Mouse (Mus musculus): ENCODE data around the gene Hes7. TPM values are rescaled to one million over a fixed set of nuclear protein-coding genes. Genes with fewer than 3 reads are reported as not detected.

Hes7 gene
- polyA plus RNA-seq, 1 experiment from 2014 or later, result 0.26 TPM

- Histone ChIP-seq H3K27me3 (ENCODE audit: control insufficient read depth, insufficient read depth, low read length) (no peaks in the 10 kb centered on the region), H3K4me2 (ENCODE audit: low read length) (peak overlapping the region; percentile 65), H3K9ac (replicated peaks; ENCODE audit: low read length) (peak overlapping the region; percentile 36), H3K4me1 (ENCODE audit: control insufficient read depth, insufficient read depth, low read length) (peaks cover 4% of the 10 kb centered on the region; the same call in 1 of the 2 replicates), H3K9me3 (ENCODE audit: control insufficient read depth, low read length) (no peaks in the 10 kb centered on the region), H3K27ac (replicated peaks; ENCODE audit: low read depth, low read length) (no peak overlapping the region; the same call in 1 of the 2 replicates), H3K36me3 (ENCODE audit: control insufficient read depth, insufficient read depth, low read length) (no peaks in the 10 kb centered on the region), H3K4me3 (replicated peaks; ENCODE audit: low read depth, low read length) (peak overlapping the region; percentile 39)
- DNase-seq, result peak; percentile 71
- peak; percentile 34; the same call in 1 of the 2 replicates for ATAC-seq (ENCODE audit: low FRiP score, low TSS enrichment)
- 1% methylated on average over 34 of the region's 34 CpGs for WGBS
Measured at GRCm38 (mm10) chr11:69133923-69134621, 13.9 kb downstream of the Hes7 start.

- Histone ChIP-seq H3K9ac (replicated peaks; ENCODE audit: low read length) (peak overlapping the region; percentile 36; the same call in 1 of the 2 replicates), H3K4me1 (ENCODE audit: control insufficient read depth, insufficient read depth, low read length) (peaks cover 4% of the 10 kb centered on the region; the same call in 1 of the 2 replicates), H3K4me3 (replicated peaks; ENCODE audit: low read depth, low read length) (peak overlapping the region; percentile 39), H3K36me3 (ENCODE audit: control insufficient read depth, insufficient read depth, low read length) (no peaks in the 10 kb centered on the region), H3K27ac (replicated peaks; ENCODE audit: low read depth, low read length) (no peak overlapping the region), H3K4me2 (ENCODE audit: low read length) (peak overlapping the region; percentile 65), H3K9me3 (ENCODE audit: control insufficient read depth, low read length) (no peaks in the 10 kb centered on the region), H3K27me3 (ENCODE audit: control insufficient read depth, insufficient read depth, low read length) (no peaks in the 10 kb centered on the region)
- DNase-seq (no peak), ATAC-seq (ENCODE audit: low FRiP score, low TSS enrichment) (no peak)
- 33% methylated on average over 8 of the region's 8 CpGs for WGBS
Measured at GRCm38 (mm10) chr11:69134622-69134968, 14.4 kb downstream of the Hes7 start.

GRCm38 (mm10) chr11:69135361-69135760 lies 15.2 kb downstream of the Hes7 start:
- Histone ChIP-seq H3K4me3 (replicated peaks; ENCODE audit: low read depth, low read length) (no peak overlapping the region), H3K36me3 (ENCODE audit: control insufficient read depth, insufficient read depth, low read length) (no peaks in the 10 kb centered on the region), H3K4me1 (ENCODE audit: control insufficient read depth, insufficient read depth, low read length) (peaks cover 4% of the 10 kb centered on the region; the same call in 1 of the 2 replicates), H3K9me3 (ENCODE audit: control insufficient read depth, low read length) (no peaks in the 10 kb centered on the region), H3K27me3 (ENCODE audit: control insufficient read depth, insufficient read depth, low read length) (no peaks in the 10 kb centered on the region), H3K27ac (replicated peaks; ENCODE audit: low read depth, low read length) (no peak overlapping the region), H3K9ac (replicated peaks; ENCODE audit: low read length) (no peak overlapping the region), H3K4me2 (ENCODE audit: low read length) (no peak overlapping the region)
- DNase-seq (no peak), ATAC-seq (ENCODE audit: low FRiP score, low TSS enrichment) (no peak)
- 90% methylated on average over 6 of the region's 6 CpGs for WGBS

- H3K27ac ChIP-seq (replicated peaks; ENCODE audit: low read depth, low read length), result no peak overlapping the region
- no peak overlapping the region for H3K4me3 ChIP-seq (replicated peaks; ENCODE audit: low read depth, low read length)
- H3K4me1 ChIP-seq (ENCODE audit: control insufficient read depth, insufficient read depth, low read length), result no peaks in the 10 kb centered on the region
- H3K4me2 ChIP-seq (ENCODE audit: low read length), result no peak overlapping the region
- H3K36me3 ChIP-seq (ENCODE audit: control insufficient read depth, insufficient read depth, low read length), result no peaks in the 10 kb centered on the region
- no peaks in the 10 kb centered on the region for H3K9me3 ChIP-seq (ENCODE audit: control insufficient read depth, low read length)
- H3K27me3 ChIP-seq (ENCODE audit: control insufficient read depth, insufficient read depth, low read length), result no peaks in the 10 kb centered on the region
- WGBS, result 75% methylated on average over 7 of the region's 7 CpGs
- ATAC-seq (ENCODE audit: low FRiP score, low TSS enrichment) (no peak), DNase-seq (no peak)
- no peak overlapping the region for H3K9ac ChIP-seq (replicated peaks; ENCODE audit: low read length)
Measured at GRCm38 (mm10) chr11:69147546-69147945, 27.3 kb downstream of the Hes7 start.

GRCm38 (mm10) chr11:69148451-69148960 lies 28.3 kb downstream of the Hes7 start:
- ATAC-seq (ENCODE audit: low FRiP score, low TSS enrichment) (no peak), DNase-seq (no peak)
- Histone ChIP-seq H3K4me2 (ENCODE audit: low read length) (no peak overlapping the region), H3K27ac (replicated peaks; ENCODE audit: low read depth, low read length) (no peak overlapping the region), H3K36me3 (ENCODE audit: control insufficient read depth, insufficient read depth, low read length) (no peaks in the 10 kb centered on the region), H3K9ac (replicated peaks; ENCODE audit: low read length) (no peak overlapping the region), H3K4me1 (ENCODE audit: control insufficient read depth, insufficient read depth, low read length) (no peaks in the 10 kb centered on the region), H3K9me3 (ENCODE audit: control insufficient read depth, low read length) (no peaks in the 10 kb centered on the region), H3K4me3 (replicated peaks; ENCODE audit: low read depth, low read length) (no peak overlapping the region), H3K27me3 (ENCODE audit: control insufficient read depth, insufficient read depth, low read length) (no peaks in the 10 kb centered on the region)
- WGBS, result 89% methylated on average over 5 of the region's 5 CpGs

GRCm38 (mm10) chr11:69149728-69150127 lies 29.5 kb downstream of the Hes7 start:
- Histone ChIP-seq H3K4me1 (ENCODE audit: control insufficient read depth, insufficient read depth, low read length) (no peaks in the 10 kb centered on the region), H3K27me3 (ENCODE audit: control insufficient read depth, insufficient read depth, low read length) (no peaks in the 10 kb centered on the region), H3K9ac (replicated peaks; ENCODE audit: low read length) (no peak overlapping the region), H3K4me2 (ENCODE audit: low read length) (no peak overlapping the region), H3K36me3 (ENCODE audit: control insufficient read depth, insufficient read depth, low read length) (no peaks in the 10 kb centered on the region), H3K9me3 (ENCODE audit: control insufficient read depth, low read length) (no peaks in the 10 kb centered on the region), H3K4me3 (replicated peaks; ENCODE audit: low read depth, low read length) (no peak overlapping the region), H3K27ac (replicated peaks; ENCODE audit: low read depth, low read length) (no peak overlapping the region)
- WGBS, result 88% methylated on average over 6 of the region's 6 CpGs
- no peak for ATAC-seq (ENCODE audit: low FRiP score, low TSS enrichment)
- DNase-seq, result no peak

GRCm38 (mm10) chr11:69150444-69150843 lies 30.2 kb downstream of the Hes7 start:
- no peaks in the 10 kb centered on the region for H3K4me1 ChIP-seq (ENCODE audit: control insufficient read depth, insufficient read depth, low read length)
- no peaks in the 10 kb centered on the region for H3K9me3 ChIP-seq (ENCODE audit: control insufficient read depth, low read length)
- H3K27me3 ChIP-seq (ENCODE audit: control insufficient read depth, insufficient read depth, low read length), result no peaks in the 10 kb centered on the region
- peak overlapping the region; percentile 27; the same call in 1 of the 2 replicates for H3K4me2 ChIP-seq (ENCODE audit: low read length)
- WGBS, result 7% methylated on average over 7 of the region's 7 CpGs
- H3K4me3 ChIP-seq (replicated peaks; ENCODE audit: low read depth, low read length), result no peak overlapping the region
- H3K27ac ChIP-seq (replicated peaks; ENCODE audit: low read depth, low read length), result no peak overlapping the region
- H3K9ac ChIP-seq (replicated peaks; ENCODE audit: low read length), result peak overlapping the region; percentile 26; the same call in 1 of the 2 replicates
- no peaks in the 10 kb centered on the region for H3K36me3 ChIP-seq (ENCODE audit: control insufficient read depth, insufficient read depth, low read length)
- ATAC-seq (ENCODE audit: low FRiP score, low TSS enrichment), result no peak
- peak; percentile 89 for DNase-seq

- Histone ChIP-seq H3K27ac (replicated peaks; ENCODE audit: low read depth, low read length) (no peak overlapping the region), H3K4me3 (replicated peaks; ENCODE audit: low read depth, low read length) (no peak overlapping the region), H3K27me3 (ENCODE audit: control insufficient read depth, insufficient read depth, low read length) (no peaks in the 10 kb centered on the region), H3K9me3 (ENCODE audit: control insufficient read depth, low read length) (no peaks in the 10 kb centered on the region), H3K36me3 (ENCODE audit: control insufficient read depth, insufficient read depth, low read length) (no peaks in the 10 kb centered on the region), H3K4me1 (ENCODE audit: control insufficient read depth, insufficient read depth, low read length) (no peaks in the 10 kb centered on the region), H3K9ac (replicated peaks; ENCODE audit: low read length) (0 out of 2 replicates have a peak overlapping the region, but pooled peaks have one; percentile 26), H3K4me2 (ENCODE audit: low read length) (peak overlapping the region; percentile 27; the same call in 1 of the 2 replicates)
- ATAC-seq (ENCODE audit: low FRiP score, low TSS enrichment) (no peak), DNase-seq (no peak)
- 75% methylated on average over 6 of the region's 6 CpGs for WGBS
Measured at GRCm38 (mm10) chr11:69151004-69151403, 30.8 kb downstream of the Hes7 start.

GRCm38 (mm10) chr11:69153831-69154230 lies 33.6 kb downstream of the Hes7 start:
- no peak for DNase-seq
- WGBS, result 88% methylated on average over 8 of the region's 8 CpGs
- H3K27me3 ChIP-seq (ENCODE audit: control insufficient read depth, insufficient read depth, low read length), result no peaks in the 10 kb centered on the region

More at GRCm38 (mm10) chr11:69153831-69154230, 33.6 kb downstream of the Hes7 start:
- no peak overlapping the region for H3K27ac ChIP-seq (replicated peaks; ENCODE audit: low read depth, low read length)
- no peak overlapping the region for H3K9ac ChIP-seq (replicated peaks; ENCODE audit: low read length)
- no peak overlapping the region for H3K4me3 ChIP-seq (replicated peaks; ENCODE audit: low read depth, low read length)
- H3K36me3 ChIP-seq (ENCODE audit: control insufficient read depth, insufficient read depth, low read length), result no peaks in the 10 kb centered on the region
- ATAC-seq (ENCODE audit: low FRiP score, low TSS enrichment), result no peak
- peaks cover 8% of the 10 kb centered on the region; the same call in 1 of the 2 replicates for H3K4me1 ChIP-seq (ENCODE audit: control insufficient read depth, insufficient read depth, low read length)
- no peaks in the 10 kb centered on the region for H3K9me3 ChIP-seq (ENCODE audit: control insufficient read depth, low read length)
- no peak overlapping the region for H3K4me2 ChIP-seq (ENCODE audit: low read length)
